Mouse (Mus musculus): ENCODE measurements at regions not wholly inside any gene's neighbourhood (a gene's known extent, or its start where the extent isn't known, plus 50 kb on each side); places are given as distances from the start of the nearest gene placed in this dataset. TPM values are rescaled to one million over a fixed set of nuclear protein-coding genes. Genes with fewer than 3 reads are reported as not detected.

- no peaks in the 10 kb centered on the region for H3K4me1 ChIP-seq
- no peak for ATAC-seq (ENCODE audit: insufficient number of reproducible peaks, low FRiP score, low TSS enrichment, low read depth)
- H3K36me3 ChIP-seq: no peaks in the 10 kb centered on the region; the same call in 1 of the 2 replicates
- WGBS: 56% methylated on average over 8 of the region's 8 CpGs
- no peak overlapping the region for H3K4me3 ChIP-seq
- no peaks in the 10 kb centered on the region for H3K27me3 ChIP-seq
- no peak overlapping the region for H3K27ac ChIP-seq
- H3K9me3 ChIP-seq: no peaks in the 10 kb centered on the region
- no peak overlapping the region for H3K9ac ChIP-seq
- H3K4me2 ChIP-seq: no peak overlapping the region
These were observed 66.7 kb upstream of the Zcchc13 start for GRCm38 (mm10) chrX:103563531-103564246.

DNA sequence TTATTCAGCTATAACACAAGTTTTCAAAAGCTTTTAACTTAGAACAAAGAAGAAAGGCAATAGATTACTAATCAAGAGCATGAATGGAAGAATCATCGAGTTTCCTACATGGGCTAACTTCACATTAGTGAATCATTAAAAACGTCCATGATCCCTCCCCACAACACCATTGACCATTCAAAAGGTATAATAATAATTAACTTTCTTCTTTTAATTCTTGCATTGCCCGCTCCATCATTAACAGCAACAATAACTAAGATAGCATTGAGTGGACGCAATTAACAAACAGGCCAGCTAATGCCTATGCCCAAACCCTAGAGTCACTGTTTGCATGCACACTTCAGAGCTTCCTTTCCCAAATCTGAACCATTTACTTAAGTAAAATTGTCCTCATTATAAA lies 57.0 kb upstream of the Zcchc13 start:
- H3K36me3 ChIP-seq: 0 out of 2 replicates have a peak, but pooled peaks cover 4% of the 10 kb centered on the region
- no peak overlapping the region for H3K9ac ChIP-seq
- no peak overlapping the region for H3K4me3 ChIP-seq
- no peaks in the 10 kb centered on the region for H3K4me1 ChIP-seq
- H3K9me3 ChIP-seq: no peaks in the 10 kb centered on the region
- no peak overlapping the region for H3K4me2 ChIP-seq
- 91% methylated on average over 4 of the region's 4 CpGs for WGBS
- ATAC-seq (ENCODE audit: insufficient number of reproducible peaks, low FRiP score, low TSS enrichment, low read depth): no peak
- H3K27ac ChIP-seq: no peak overlapping the region
- no peaks in the 10 kb centered on the region for H3K27me3 ChIP-seq

DNA sequence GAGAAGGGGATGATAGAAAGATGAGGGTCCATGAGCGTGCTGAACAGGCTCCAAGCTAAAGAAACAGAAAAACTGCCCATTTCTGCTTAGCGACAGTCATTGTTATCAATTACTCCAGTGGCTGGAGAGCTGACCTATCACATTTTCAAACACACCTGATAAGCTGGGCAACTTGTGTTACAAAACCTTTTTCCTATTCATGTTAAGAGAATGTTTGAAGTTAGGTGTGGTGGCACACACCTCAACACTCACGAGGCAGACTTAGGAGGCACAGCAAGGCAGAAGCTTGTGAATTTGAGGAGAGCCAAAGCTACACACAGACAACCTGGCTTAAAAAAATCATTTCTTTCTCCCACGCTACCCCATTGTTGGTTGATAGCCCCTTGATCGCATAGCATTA lies 50.9 kb upstream of the Zcchc13 start:
- no peaks in the 10 kb centered on the region for H3K4me1 ChIP-seq
- 91% methylated on average over 5 of the region's 5 CpGs for WGBS
- ATAC-seq (ENCODE audit: insufficient number of reproducible peaks, low FRiP score, low TSS enrichment, low read depth): no peak

More for the DNA sequence above, 50.9 kb upstream of the Zcchc13 start:
- no peak overlapping the region for H3K4me3 ChIP-seq
- H3K27me3 ChIP-seq: no peaks in the 10 kb centered on the region
- H3K27ac ChIP-seq: no peak overlapping the region
- H3K4me2 ChIP-seq: no peak overlapping the region
- no peak overlapping the region for H3K9ac ChIP-seq
- H3K9me3 ChIP-seq: no peaks in the 10 kb centered on the region
- peaks cover 3% of the 10 kb centered on the region; the same call in 1 of the 2 replicates for H3K36me3 ChIP-seq

MicroRNAs in the stretch of these regions (microRNA counts, 519-probe panel; counts per million panel counts)
- microRNA mmu-miR-374 (3,164 counts per million, percentile 75 among the panel's probes with 10 or more counts), microRNA mmu-miR-421 (2,562 counts per million, percentile 53 among the panel's probes with 10 or more counts)

Small RNA genes lying in the stretch of these regions (microRNA-seq; reads per million reads assigned to microRNA genes)
- gene Mir374b: not detected
- gene Mir374c: not detected
- gene Mir421: 306 reads per million, percentile 63 among the genes with 10 or more reads in this experiment

Data from limb, embryonic 15.5 days (tissue).